Mouse (Mus musculus): ENCODE measurements around the gene Rars2.
"Not testable (repeated sequence)": the region's sequence is repeated elsewhere in the genome, so short reads cannot be mapped to it uniquely, and the experiment has no call there.

Rars2 gene

GRCm38 (mm10) chr4:34614630-34615094 lies at the start of gene Rars2, which contains the start of gene Orc3:
Gene Rars2 (plus strand): TSS chr4:34614957.
Gene Orc3 (minus strand): TSS chr4:34614944.
- DNase-seq (ENCODE audit: low spot score in 2 of 2), result peak; percentile 87 to 90

- DNase-seq (ENCODE audit: low spot score in 2 of 2), result no peak
These were observed 48.5 kb upstream of the Rars2 start for GRCm38 (mm10) chr4:34566226-34566625.

DNA sequence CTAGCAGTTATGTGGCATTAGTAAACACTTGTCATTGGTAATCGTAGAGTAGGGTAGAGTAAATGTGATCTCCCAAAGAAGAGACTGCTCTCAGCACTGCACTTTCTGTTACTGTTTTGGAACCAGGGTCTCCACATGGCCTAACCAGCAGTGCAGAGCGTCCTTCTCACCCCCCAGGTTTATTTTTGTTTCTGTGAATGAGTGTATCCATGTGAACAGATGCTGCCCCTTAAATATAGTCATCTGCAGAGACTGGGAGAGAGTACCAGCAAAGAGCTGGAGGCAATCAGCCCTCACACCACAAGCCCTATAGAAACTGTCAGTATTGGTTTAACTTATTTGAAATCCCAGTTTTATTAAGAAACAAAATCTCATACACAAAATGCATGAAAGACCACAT lies 41.9 kb upstream of the Rars2 start:
- no peak for DNase-seq (ENCODE audit: low spot score in 2 of 2)

GRCm38 (mm10) chr4:34577028-34577427 lies 37.7 kb upstream of the Rars2 start:
- DNase-seq (ENCODE audit: low spot score in 2 of 2), result no peak

- DNase-seq (ENCODE audit: low spot score in 2 of 2), result no peak
These were observed 35.5 kb upstream of the Rars2 start for GRCm38 (mm10) chr4:34579215-34579614.

DNA sequence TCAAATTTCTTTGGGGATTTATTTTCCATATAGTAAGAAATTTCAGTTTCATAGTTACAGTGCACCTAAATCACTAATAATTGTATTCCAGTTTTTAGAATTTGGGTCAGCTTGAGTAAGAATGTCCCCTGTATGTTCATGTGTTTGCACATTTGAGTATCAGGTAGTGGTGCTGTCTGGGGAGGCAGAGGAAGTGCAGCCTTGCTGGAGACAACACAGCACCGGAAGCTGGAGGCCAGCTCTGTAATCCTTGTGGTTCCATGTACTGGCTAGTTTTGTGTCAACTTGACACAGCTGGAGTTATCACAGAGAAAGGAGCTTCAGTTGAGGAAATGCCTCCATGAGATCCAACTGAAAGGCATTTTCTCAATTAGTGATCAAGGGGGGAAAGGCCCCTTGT lies 33.3 kb upstream of the Rars2 start:
- DNase-seq (ENCODE audit: low spot score in 2 of 2), result not testable (repeated sequence)

DNA sequence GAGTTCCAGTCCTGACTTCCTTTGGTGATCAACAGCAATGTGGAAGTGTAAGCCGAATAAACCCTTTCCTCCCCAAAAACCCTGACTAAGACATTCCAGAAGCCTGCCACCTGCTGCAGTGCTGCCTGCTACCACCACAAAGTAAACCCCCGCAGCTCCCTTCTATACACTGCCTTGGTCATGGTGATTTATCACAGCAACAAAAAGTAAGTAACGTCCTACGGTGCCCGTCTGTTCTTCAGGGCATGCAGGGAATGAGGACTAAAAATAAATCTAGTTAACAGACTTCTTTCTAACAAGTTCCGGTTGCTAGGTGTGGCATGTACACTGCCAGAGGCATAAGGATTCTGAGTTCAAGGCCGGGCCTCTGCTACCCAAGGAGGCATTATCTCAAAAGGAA lies 32.8 kb upstream of the Rars2 start:
- DNase-seq (ENCODE audit: low spot score in 2 of 2), result no peak

- no peak for DNase-seq (ENCODE audit: low spot score in 2 of 2)
These were observed 32.3 kb upstream of the Rars2 start for GRCm38 (mm10) chr4:34582476-34582875.

DNA sequence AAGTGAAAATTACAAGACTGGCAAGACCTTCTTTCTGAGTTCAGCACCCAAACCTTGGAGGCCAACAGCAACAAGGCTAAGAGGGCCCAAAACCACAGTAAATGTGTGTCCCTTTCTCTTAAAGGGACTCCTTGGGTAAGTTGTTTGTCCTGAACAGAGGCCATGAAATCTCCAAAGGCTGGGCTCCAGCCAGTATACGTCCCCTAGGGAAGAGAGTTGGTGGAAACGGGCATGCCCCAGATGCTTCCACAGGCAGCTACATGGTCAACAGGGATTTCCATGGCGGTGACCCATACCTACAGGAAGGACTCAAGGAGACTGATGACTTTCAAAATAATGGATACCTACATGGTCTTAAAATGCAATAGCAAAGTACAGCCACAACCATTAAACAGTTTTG lies 31.3 kb upstream of the Rars2 start:
- no peak for DNase-seq (ENCODE audit: low spot score in 2 of 2)

GRCm38 (mm10) chr4:34584871-34585607 lies 29.7 kb upstream of the Rars2 start:
- no peak for DNase-seq (ENCODE audit: low spot score in 2 of 2)

- DNase-seq (ENCODE audit: low spot score in 2 of 2), result no peak
These were observed 11.6 kb upstream of the Rars2 start for GRCm38 (mm10) chr4:34603123-34603522.

- no peak for DNase-seq (ENCODE audit: low spot score in 2 of 2)
These were observed 8.1 kb upstream of the Rars2 start for GRCm38 (mm10) chr4:34606658-34607057.

- no peak for DNase-seq (ENCODE audit: low spot score in 2 of 2)
These were observed 1.1 kb upstream of the Rars2 start for GRCm38 (mm10) chr4:34613571-34614145.

- DNase-seq (ENCODE audit: low spot score in 2 of 2), result peak; percentile 1 to 5
These were observed 546 bp downstream of the Rars2 start for GRCm38 (mm10) chr4:34615303-34615702.

GRCm38 (mm10) chr4:34616146-34616545 lies 1.4 kb downstream of the Rars2 start:
- DNase-seq (ENCODE audit: low spot score in 2 of 2), result no peak

- DNase-seq (ENCODE audit: low spot score in 2 of 2), result no peak
These were observed 10.8 kb downstream of the Rars2 start for GRCm38 (mm10) chr4:34625556-34625955.

- no peak for DNase-seq (ENCODE audit: low spot score in 2 of 2)
These were observed 11.6 kb downstream of the Rars2 start for GRCm38 (mm10) chr4:34626401-34626800.

- DNase-seq (ENCODE audit: low spot score in 2 of 2), result no peak
These were observed 15.2 kb downstream of the Rars2 start for GRCm38 (mm10) chr4:34629956-34630355.

- no peak for DNase-seq (ENCODE audit: low spot score in 2 of 2)
These were observed 19.4 kb downstream of the Rars2 start for GRCm38 (mm10) chr4:34634129-34634528.

- no peak for DNase-seq (ENCODE audit: low spot score in 2 of 2)
These were observed 21.3 kb downstream of the Rars2 start for GRCm38 (mm10) chr4:34636036-34636435.

DNA sequence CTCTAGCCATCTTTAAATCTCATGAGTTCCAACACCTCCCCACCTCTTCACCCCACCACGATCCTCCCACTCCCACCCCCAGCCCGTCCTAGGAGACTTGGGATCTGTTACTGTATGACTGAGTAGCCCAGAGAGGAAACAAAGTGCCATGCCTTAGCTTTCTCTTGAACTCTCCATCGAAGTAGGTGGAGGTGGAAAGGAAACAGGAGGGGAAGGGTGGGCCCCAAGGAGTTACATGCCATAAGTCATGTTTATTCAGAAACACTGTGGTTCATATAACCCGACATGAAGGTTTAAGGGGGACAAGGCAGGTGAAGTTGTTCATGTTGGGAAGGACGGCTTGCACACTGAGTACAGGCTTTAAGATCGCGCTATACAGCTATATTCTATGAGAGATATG lies 22.6 kb downstream of the Rars2 start:
- DNase-seq (ENCODE audit: low spot score in 2 of 2), result no peak

DNA sequence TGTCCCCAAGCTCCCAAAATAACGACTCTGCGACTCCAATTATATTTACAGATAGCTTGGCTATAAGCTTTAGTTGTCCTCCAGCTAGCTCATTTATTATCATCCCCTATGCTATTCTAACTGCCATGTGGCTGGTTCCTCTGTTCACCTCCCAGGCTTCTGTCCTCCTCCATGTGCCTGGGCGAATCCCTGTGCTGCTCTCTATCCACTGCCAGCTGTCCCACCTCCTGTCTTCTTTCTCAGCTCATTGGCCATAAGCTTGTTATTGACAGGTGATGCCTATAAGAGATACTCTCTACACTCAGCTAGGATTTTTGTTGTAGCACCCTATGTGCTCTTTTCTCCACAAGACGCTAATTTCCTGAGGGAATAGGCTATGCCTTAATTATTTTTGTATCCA lies 23.1 kb downstream of the Rars2 start:
- no peak for DNase-seq (ENCODE audit: low spot score in 2 of 2)

DNA sequence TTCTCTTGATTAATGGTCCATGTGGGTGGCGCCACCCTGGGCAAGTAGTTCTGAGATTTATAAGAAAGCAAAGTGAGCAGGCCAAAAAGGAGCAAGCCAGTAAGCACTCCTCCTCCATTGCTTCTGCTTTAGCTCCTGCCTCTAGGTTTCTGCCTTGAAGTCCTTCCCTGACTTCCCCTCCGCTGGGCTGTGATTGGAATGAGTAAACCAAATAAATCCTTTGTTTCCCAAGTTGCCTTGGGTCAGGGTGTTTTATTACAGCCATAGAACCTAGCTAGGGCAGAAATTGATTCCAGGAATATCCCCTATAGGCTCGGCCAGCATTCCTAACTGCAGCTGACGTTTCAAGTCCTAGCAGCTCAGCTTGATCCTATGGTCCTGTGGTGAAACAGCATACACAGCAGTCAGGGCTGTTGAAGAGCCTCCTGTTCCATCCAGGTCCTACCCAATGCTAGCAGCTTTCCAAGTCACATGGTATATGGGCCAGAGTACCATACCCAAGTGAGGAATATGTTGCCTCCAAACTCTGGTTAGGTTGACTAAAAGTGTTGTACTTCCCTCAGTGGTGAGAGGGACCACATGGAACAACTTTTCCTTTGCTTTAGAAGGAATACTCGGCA lies 25.1 kb downstream of the Rars2 start:
- DNase-seq (ENCODE audit: low spot score in 2 of 2), result no peak

Measured in natural killer cell, adult 2 months (primary cell).